Mouse (Mus musculus) lung, adult 2 months (tissue): ENCODE data around the gene Cldnd2.
A peak's percentile ranks its signal among the peaks of the same experiment; 100 is the strongest.

Experiments used
- CTCF ChIP-seq: fragments of 200-500 bp; IDR thresholded peaks from 2 replicates; pipeline ENCODE4 v1.5.1; 2011; ENCODE audit warnings: mild to moderate bottlenecking, low read length, control low read depth; ENCODE audit not compliant: insufficient read depth
- POLR2A ChIP-seq: fragments of 200-500 bp; IDR thresholded peaks from 2 replicates; pipeline ENCODE4 v1.6.1; 2011; ENCODE audit warnings: low read depth, mild to moderate bottlenecking, control low read depth, low read length, borderline replicate concordance; ENCODE audit errors: extremely low read depth

DNA sequence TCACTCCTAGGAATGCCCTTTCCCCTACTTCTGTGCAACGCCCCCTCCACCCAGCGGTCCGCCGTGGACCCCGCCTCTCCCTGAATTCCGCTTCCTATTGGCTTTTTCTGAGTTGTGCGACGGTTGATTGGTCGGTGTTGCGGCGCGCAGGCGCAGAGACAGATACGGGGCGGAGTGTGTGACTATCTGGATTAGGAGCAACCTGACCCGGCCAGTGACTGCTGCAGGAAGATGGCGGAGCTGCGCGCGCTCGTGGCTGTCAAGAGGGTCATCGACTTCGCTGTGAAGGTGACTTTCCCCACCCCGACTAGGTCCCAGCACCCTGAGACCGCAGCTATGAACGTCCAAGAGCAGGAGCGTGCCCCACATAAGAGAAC, 3.3 kb downstream of the Cldnd2 start, which contains the start of the genes Etfb and Gm45233:
- TF ChIP-seq POLR2A, result peak; percentile 96; the same call in 1 of the 2 replicates
- no peak for TF ChIP-seq CTCF
